Mouse (Mus musculus) heart, adult 9 months (tissue): ENCODE measurements around the gene Gtsf2.
"Not testable (repeated sequence)": the region's sequence is repeated elsewhere in the genome, so short reads cannot be mapped to it uniquely, and the experiment has no call there.

Experiments used
- DNase-seq, 2 experiments: peaks; one replicate each; pipeline ENCODE4 v3.0.0; 2022; ENCODE audit warnings: low spot score in 2 of 2

Gtsf2 gene

DNA sequence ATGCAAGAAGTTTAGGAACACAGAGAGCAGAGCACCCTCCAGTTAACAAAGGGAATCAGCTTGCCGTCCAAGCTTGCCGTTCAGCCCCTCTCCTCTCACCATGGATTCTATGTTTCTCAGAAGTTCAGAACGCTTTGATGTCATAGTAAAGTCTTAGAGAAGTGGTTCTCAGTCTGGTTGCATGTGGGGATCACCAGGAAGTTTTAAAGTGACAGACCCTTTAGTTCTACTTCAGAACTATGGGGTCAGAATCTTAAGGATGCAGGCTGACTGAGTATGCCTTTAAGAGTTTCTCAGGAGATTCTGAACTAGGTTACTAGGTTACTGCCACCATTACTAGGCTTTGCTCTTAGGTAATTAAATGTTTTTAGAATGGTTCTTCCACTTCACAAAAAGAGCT is at the start of gene Gtsf2:
Gene Gtsf2 (minus strand): TSS at position 101 of the 400 bp plus-strand sequence.
- DNase-seq: no peak

GRCm38 (mm10) chr15:103496204-103497140 is 48.2 kb upstream of the Gtsf2 start:
- DNase-seq: no peak

DNA sequence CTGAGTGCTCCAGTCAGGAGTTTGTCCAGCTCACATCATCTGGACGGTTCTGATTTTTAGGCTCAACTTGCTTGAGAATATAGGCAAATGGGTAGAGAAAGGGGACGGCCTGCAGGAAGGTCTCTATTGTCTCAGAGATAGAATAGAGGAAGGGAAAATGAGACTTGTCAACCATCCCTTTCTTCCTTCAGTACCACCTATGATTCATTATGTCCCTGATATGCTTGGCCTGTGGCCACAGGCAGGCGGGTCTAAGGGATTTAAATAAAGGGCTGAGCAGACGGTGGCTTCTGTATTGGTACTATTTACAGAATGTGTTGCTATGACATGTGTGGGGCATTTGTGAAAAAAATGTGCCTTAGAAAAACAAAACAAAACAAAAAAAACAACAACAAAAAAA is 40.1 kb upstream of the Gtsf2 start:
- no peak for DNase-seq

GRCm38 (mm10) chr15:103486658-103487057 is 38.4 kb upstream of the Gtsf2 start:
- DNase-seq: no peak

- no peak for DNase-seq
Observed at GRCm38 (mm10) chr15:103485106-103485505, 36.8 kb upstream of the Gtsf2 start.

DNA sequence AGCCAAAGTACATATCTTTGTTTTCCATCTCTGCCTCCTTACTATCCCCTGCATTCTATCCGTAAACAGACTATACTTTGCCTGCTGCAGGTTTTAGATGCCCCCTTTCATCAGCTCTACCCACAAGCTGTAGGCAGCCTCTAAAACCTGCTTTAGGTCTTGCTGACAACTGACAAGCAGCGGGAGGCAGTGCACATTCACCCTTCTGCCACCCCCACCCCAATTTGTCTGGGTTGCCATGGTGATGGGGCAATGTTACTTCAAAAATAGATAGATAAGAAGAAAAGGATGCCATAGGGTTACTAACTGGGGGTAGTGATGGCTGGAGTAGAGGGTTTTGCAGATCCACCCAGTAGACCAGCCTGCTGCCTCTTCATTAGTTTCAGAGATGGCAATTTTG is 36.2 kb upstream of the Gtsf2 start:
- no peak for DNase-seq

GRCm38 (mm10) chr15:103482488-103482887 is 34.2 kb upstream of the Gtsf2 start:
- no peak for DNase-seq

- no peak for DNase-seq
Observed at GRCm38 (mm10) chr15:103480129-103480528, 31.9 kb upstream of the Gtsf2 start.

GRCm38 (mm10) chr15:103479080-103479606 is 30.9 kb upstream of the Gtsf2 start:
- DNase-seq: no peak

DNA sequence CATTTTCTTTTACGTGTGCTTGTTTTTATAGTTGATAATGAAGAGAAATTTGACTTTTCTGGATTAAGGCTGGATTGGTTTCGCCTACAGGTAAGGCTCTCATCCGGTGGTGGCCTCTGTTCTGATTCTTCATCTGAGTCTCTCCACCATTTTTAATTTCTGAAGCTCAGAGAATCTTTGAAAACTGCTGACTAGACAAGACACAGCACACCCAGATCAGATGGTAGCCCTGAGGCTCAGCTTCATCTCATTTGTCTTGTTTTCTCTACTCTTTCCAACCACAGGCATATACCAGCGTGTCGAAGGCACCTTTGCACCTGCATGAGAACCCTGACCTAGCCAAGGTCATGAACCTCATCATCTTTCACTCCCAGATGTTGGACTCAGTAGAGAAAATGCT is 25.5 kb upstream of the Gtsf2 start:
- no peak for DNase-seq

DNA sequence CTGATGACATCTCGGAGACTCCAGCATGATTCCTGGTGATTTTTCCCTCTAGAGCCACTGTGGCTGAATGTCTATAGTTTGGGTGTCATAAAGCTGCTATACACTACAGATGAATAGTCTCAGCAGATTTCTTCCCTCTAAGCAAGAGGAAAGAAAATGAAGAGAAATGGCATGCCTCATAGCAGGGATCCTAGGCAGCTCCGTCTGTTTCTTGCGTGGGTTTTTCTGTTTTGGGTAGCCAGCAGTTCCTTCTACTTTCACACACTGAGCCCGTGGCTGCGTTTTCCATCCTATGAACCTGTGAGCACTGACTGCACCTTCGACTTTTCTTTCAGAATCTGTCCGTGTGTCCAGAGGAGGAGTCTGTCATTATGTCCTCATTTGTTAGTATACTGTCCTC is 24.9 kb upstream of the Gtsf2 start:
- DNase-seq: no peak

DNA sequence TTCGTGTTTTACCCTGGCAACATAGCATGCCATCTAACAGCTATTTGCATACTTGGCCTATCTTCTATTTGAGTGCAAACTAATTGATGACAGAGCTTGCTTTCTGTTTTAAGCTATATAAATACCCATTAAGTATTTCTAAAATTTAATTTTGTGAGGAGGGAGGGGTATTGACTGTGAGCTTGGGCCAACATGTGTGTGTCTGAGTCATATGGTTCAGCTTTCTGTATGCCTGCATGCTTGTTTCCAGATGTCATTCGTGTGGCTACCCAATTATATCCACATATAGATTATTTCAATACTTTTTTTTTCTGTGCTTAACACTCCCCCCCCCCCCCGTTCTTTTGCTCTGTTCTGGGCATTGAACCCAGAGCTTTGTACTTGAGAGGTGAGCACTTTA is 24.0 kb upstream of the Gtsf2 start:
- no peak for DNase-seq

DNA sequence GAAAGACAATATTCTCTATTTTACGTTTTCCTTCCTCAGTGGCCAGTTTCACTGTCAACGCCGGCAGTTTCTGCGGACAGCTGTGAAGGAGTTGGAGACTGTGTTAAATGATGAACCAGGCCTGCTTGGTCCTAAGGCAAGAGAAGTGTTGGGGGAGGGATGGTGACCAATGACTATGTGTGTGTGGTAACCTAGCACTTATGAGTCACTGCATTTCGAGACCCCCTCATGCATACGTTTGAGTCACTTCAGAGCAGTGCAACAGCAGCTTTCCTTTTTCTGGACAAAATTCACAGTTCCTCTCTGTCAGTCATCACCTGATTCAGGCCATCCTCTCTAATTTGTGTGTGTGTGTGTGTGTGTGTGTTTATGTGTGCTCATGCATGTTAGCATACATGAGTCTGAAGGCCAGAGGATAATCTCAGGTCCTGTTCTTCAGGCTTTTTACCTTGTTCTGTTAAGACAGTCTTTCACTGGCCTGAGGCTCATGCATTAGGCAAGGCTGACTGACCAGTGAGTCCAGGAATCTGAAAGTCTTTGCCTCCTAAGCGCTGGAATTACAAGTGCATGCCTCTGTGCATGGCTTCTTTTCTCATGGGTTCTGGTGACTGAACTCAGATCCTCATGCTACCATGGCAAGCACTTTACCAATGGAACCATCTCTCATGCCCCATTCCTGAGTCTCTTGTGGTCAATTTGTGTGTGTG is 23.4 kb upstream of the Gtsf2 start:
- DNase-seq: no peak

- peak; percentile 23 to 43 for DNase-seq
Observed at GRCm38 (mm10) chr15:103462539-103463261, 14.4 kb upstream of the Gtsf2 start.

DNA sequence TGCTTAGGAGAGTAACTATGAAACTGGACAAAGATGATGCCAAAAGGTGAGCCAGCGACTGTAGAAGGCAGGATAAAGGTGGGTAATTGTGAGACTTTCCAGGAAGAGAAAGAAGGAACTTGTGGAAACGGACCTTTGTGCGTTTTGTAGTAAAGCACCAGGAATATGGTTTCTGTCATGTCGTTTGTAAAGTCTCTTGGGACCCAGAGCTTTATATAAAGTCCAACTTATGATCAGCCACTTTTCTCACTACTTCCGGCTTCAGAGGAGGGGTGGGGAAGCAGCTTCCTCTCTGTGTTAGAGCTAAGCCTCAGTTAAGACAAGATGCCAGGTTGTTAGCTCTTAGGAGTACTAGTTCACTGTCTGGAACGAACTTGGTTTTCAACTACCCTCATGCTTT is 6.2 kb upstream of the Gtsf2 start:
- no peak for DNase-seq

- peak; percentile 54 to 79 for DNase-seq
Observed at GRCm38 (mm10) chr15:103453551-103454218, 5.4 kb upstream of the Gtsf2 start, which contains the start of gene Nckap1l. Gene Nckap1l (plus strand): TSS chr15:103453794.

GRCm38 (mm10) chr15:103445966-103446365 is 2.3 kb downstream of the Gtsf2 start:
- DNase-seq: not testable (repeated sequence)

GRCm38 (mm10) chr15:103430241-103430640 is 18.0 kb downstream of the Gtsf2 start, which contains the start of gene Gtsf1:
Gene Gtsf1 (minus strand): TSS chr15:103430470.
- DNase-seq: no peak

GRCm38 (mm10) chr15:103427017-103427416 is 21.3 kb downstream of the Gtsf2 start:
- DNase-seq: no peak

DNA sequence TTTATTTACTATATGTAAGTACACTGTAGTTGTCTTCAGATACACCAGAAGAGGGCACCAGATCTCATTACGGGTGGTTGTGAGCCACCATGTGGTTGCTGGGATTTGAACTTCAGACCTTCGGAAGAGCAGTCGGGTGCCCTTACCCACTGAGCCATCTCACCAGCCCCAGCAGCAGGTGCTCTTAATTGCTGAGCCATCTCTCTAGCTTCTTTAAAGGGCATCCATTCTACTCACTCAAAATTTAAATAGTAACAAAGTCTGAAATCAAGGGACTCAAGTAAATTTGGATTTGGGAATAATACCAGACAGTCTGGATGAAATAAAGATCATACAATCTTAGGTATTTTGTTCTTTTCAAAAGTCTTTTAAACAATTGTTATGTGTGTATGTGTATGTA is 42.7 kb downstream of the Gtsf2 start:
- DNase-seq: not testable (repeated sequence)

DNA sequence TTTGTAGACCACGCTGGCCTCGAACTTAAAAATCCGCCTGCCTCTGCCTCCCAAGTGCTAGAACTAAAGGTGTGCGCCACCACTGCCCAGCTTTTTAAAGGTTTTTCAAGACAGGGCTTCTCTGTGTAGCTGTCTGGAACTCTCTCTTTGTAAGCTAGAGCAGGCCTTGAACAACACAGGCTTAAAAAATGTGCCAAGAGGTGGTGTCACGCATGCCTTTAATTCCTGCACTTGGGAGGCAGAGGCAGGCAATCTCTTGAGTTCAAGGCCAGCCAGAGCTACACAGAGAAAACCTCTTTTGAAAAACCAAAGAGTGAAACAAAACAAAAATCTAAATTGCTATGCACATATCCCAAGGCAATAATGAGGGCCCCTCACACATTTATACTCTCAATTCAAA is 46.9 kb downstream of the Gtsf2 start:
- no peak for DNase-seq
